Mouse (Mus musculus) cerebellum, postnatal 14 days (tissue): ENCODE results near the gene Dhcr7.

ENCODE experiments used
- DNase-seq, 2 experiments: peaks; one replicate each; pipeline ENCODE4 v3.0.0; 2021; ENCODE audit warnings: mixed read lengths in 2 of 2

Gene Dhcr7

GRCm38 (mm10) chr7:143833581-143834190 lies 10.7 kb downstream of the Dhcr7 start:
- DNase-seq, result no peak

- DNase-seq, result no peak
These were observed 11.4 kb downstream of the Dhcr7 start for GRCm38 (mm10) chr7:143834316-143834715.

- DNase-seq, result no peak
These were observed 12.0 kb downstream of the Dhcr7 start for GRCm38 (mm10) chr7:143834972-143835371.

- no peak for DNase-seq
These were observed 14.9 kb downstream of the Dhcr7 start for GRCm38 (mm10) chr7:143837705-143838358.

- DNase-seq, result peak in 1 of 2 experiments; percentile 38
These were observed 17.2 kb downstream of the Dhcr7 start for GRCm38 (mm10) chr7:143840121-143840520.

- no peak for DNase-seq
These were observed 18.4 kb downstream of the Dhcr7 start for GRCm38 (mm10) chr7:143841301-143841700.

GRCm38 (mm10) chr7:143848127-143848767 lies 25.3 kb downstream of the Dhcr7 start:
- DNase-seq, result no peak

GRCm38 (mm10) chr7:143848768-143849482 lies 26.0 kb downstream of the Dhcr7 start:
- no peak for DNase-seq

GRCm38 (mm10) chr7:143866538-143866937 lies 43.6 kb downstream of the Dhcr7 start, which contains the start of gene Gm498:
TSS of gene Gm498 (plus strand) at chr7:143866838.
- DNase-seq, result no peak

- DNase-seq, result no peak
These were observed 45.9 kb downstream of the Dhcr7 start for GRCm38 (mm10) chr7:143868874-143869273.

- no peak for DNase-seq
These were observed 60.8 kb downstream of the Dhcr7 start for GRCm38 (mm10) chr7:143883717-143884116.

GRCm38 (mm10) chr7:143891146-143891545 lies 68.2 kb downstream of the Dhcr7 start:
- no peak for DNase-seq

GRCm38 (mm10) chr7:143892361-143892760 lies 69.4 kb downstream of the Dhcr7 start:
- DNase-seq, result no peak
